Comparison of ENCODE assay signal across 19 mouse cellular contexts in the genomic region with DNA sequence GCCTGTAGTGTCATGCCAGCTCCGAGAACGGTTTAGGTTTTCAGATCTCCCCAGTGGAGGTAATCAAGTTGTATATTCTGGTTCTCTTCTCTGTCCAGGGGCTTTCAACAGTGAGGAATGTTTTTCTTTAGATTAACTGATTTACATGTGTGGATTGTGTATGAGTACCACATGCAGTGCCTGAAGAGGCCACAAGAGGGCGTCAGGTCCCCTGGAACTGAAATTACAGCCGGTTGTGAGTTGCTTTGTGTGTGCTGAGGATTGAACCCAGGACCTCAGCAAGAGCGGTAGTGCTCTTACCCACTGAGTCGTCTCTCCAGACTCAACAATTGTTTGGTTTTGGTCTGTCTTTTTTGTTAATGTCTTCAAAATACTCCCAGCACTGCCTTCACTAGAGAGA. TPM values are rescaled to one million over a fixed set of nuclear protein-coding genes. Genes with fewer than 3 reads are reported as not detected.
DNase-seq lines count a peak whose midpoint lies in the region; ATAC-seq and TF ChIP-seq lines count a peak whose summit lies in the region.
"Had no signal": no experiment of that assay in that cellular context is flagged by ENCODE, and none has a peak within 500 bp of the region (broad histone marks: within the 10 kb centered on the region; RNA-seq: fewer than 3 reads in every experiment).

No protein-coding gene starts in this region.

- H3K9me3 ChIP-seq in liver, embryonic 11.5 days (ENCODE audit: control insufficient read depth, low read length), result peaks cover 3% of the 10 kb centered on the region
- H3K9me3 ChIP-seq: heart, embryonic 15.5 days; midbrain, embryonic 15.5 days; neural tube, embryonic 15.5 days had no signal

- no peaks in the 10 kb centered on the region for H3K36me3 ChIP-seq in liver, adult 2 months (ENCODE audit: control insufficient read depth, insufficient read depth, low read length)
- no peaks in the 10 kb centered on the region for H3K36me3 ChIP-seq in liver, embryonic 11.5 days (ENCODE audit: control insufficient read depth, insufficient read depth, low read length)
- H3K36me3 ChIP-seq: heart, embryonic 15.5 days; midbrain, embryonic 15.5 days; neural tube, embryonic 15.5 days had no signal

- no peak overlapping the region for H3K27ac ChIP-seq in cerebellum, adult 2 months (ENCODE audit: insufficient read depth, low read length)
- H3K27ac ChIP-seq in liver, adult 2 months (replicated peaks; ENCODE audit: insufficient read depth, low read depth, low read length), result no peak overlapping the region
- H3K27ac ChIP-seq in liver, embryonic 11.5 days (ENCODE audit: low read depth, low read length), result no peak overlapping the region
- H3K27ac ChIP-seq: heart, embryonic 15.5 days; midbrain, embryonic 15.5 days; neural tube, embryonic 15.5 days had no signal

- no peaks in the 10 kb centered on the region for H3K27me3 ChIP-seq in cerebellum, adult 2 months (ENCODE audit: control insufficient read depth, insufficient read depth, low read length)
- no peaks in the 10 kb centered on the region; the same call in none of the 2 replicates for H3K27me3 ChIP-seq in liver, adult 2 months (ENCODE audit: control insufficient read depth, insufficient read depth, low read length)
- no peaks in the 10 kb centered on the region for H3K27me3 ChIP-seq in liver, embryonic 11.5 days (replicated peaks; ENCODE audit: control insufficient read depth, insufficient read depth, low read length)
- H3K27me3 ChIP-seq: heart, embryonic 15.5 days; midbrain, embryonic 15.5 days had no signal

- no peak for TF ChIP-seq POLR2A in cerebellum, adult 2 months (IDR thresholded peaks at IDR 0.05; ENCODE audit: borderline replicate concordance, insufficient read depth, low read length)
- no peak for TF ChIP-seq POLR2A in liver, adult 2 months (IDR thresholded peaks at IDR 0.05; ENCODE audit: extremely low read depth, insufficient read depth, low read length)

- H3K4me1 ChIP-seq in cerebellum, adult 2 months (ENCODE audit: control insufficient read depth, insufficient read depth, low read length), result no peaks in the 10 kb centered on the region
- no peaks in the 10 kb centered on the region for H3K4me1 ChIP-seq in liver, adult 2 months (ENCODE audit: control insufficient read depth, insufficient read depth, low read length)
- H3K4me1 ChIP-seq in liver, embryonic 11.5 days (replicated peaks; ENCODE audit: control insufficient read depth, insufficient read depth, low read length), result no peaks in the 10 kb centered on the region; the same call in 1 of the 2 replicates
- H3K4me1 ChIP-seq: midbrain, embryonic 15.5 days had no signal

- ATAC-seq in liver, embryonic 11.5 days (replicated peaks; ENCODE audit: low FRiP score), result no peak
- ATAC-seq in megakaryocyte, adult 5-6 weeks (ENCODE audit: poor library complexity, severe bottlenecking), result no peak
- ATAC-seq: midbrain, embryonic 15.5 days had no signal

- H3K9ac ChIP-seq in liver, adult 2 months (ENCODE audit: low read depth, low read length), result no peak overlapping the region
- H3K9ac ChIP-seq in liver, embryonic 11.5 days (ENCODE audit: low read depth, low read length), result no peak overlapping the region
- H3K9ac ChIP-seq: heart, embryonic 15.5 days; midbrain, embryonic 15.5 days; neural tube, embryonic 15.5 days had no signal

- peak; percentile 33; the same call in 1 of the 2 replicates for TF ChIP-seq CTCF in cerebellum, adult 2 months (IDR thresholded peaks at IDR 0.05; ENCODE audit: borderline replicate concordance, insufficient read depth, low read depth, low read length)
- TF ChIP-seq CTCF in liver, adult 2 months (IDR thresholded peaks at IDR 0.05; ENCODE audit: low read depth, low read length), result peak; percentile 57; the same call in 1 of the 2 replicates

- WGBS in cerebellum, adult 2 months, result 70% methylated on average over 6 of the region's 6 CpGs
- 73% methylated on average over 6 of the region's 6 CpGs for WGBS in liver, adult 2 months
- 56% methylated on average over 6 of the region's 6 CpGs for WGBS in liver, embryonic 11.5 days

- no peak overlapping the region for H3K4me2 ChIP-seq in liver, embryonic 11.5 days
- H3K4me2 ChIP-seq: heart, embryonic 15.5 days; midbrain, embryonic 15.5 days; neural tube, embryonic 15.5 days had no signal

- no peak for DNase-seq in cerebellum, adult 2 months
- DNase-seq in cerebellum, adult 8-10 months, result no peak
- no peak for DNase-seq in liver, adult 2 months (ENCODE audit: extremely low read depth, low read depth, low spot score)
- no peak for DNase-seq in liver, embryonic 11.5 days (ENCODE audit: low spot score)
- peak; percentile 36 for DNase-seq in A20 (ENCODE audit: low read depth, low spot score)
- DNase-seq in ZHBTc4 (ENCODE audit: low read depth, low spot score), result peak; percentile 67
- DNase-seq in left cerebral cortex, adult 18-20 months (ENCODE audit: low spot score in 2 of 2), result no peak
- DNase-seq: adrenal gland, postnatal 36 days; cerebellum, adult 9-11 months; gastrocnemius, postnatal 25 days; left cerebral cortex, postnatal 4 days; lung, postnatal 14 days had no signal

- no peaks in the 10 kb centered on the region for H3K79me2 ChIP-seq in liver, adult 2 months (ENCODE audit: control insufficient read depth, insufficient read depth, low read length)

- H3K4me3 ChIP-seq in cerebellum, adult 2 months (replicated peaks; ENCODE audit: insufficient read depth, low read depth, low read length), result no peak overlapping the region
- no peak overlapping the region for H3K4me3 ChIP-seq in liver, adult 2 months (ENCODE audit: insufficient read depth, low read depth, low read length)
- no peak overlapping the region for H3K4me3 ChIP-seq in liver, embryonic 11.5 days (ENCODE audit: low read depth, low read length)
- H3K4me3 ChIP-seq: heart, embryonic 15.5 days; midbrain, embryonic 15.5 days; neural tube, embryonic 15.5 days had no signal

RNA-seq across cellular contexts. Expression of a gene that starts 20.9 kb away (rescaled TPM):
- polyA plus RNA-seq in cerebellum, adult 2 months (2012; rRNA removed), result not detected in 2 replicates
- total RNA-seq in liver, adult 2 months (2014; rRNA removed), result not detected in 2 replicates
- polyA plus RNA-seq in liver, adult 2 months (2012; rRNA removed), result not detected in 2 replicates
- not detected in 2 replicates for polyA plus RNA-seq in liver, embryonic 11.5 days (2014; fragmentation: Nextera tagmentation; extraction: Ambion mirVana)
- total RNA-seq in left cerebral cortex, adult 18-20 months (2021), result not detected
- not detected in 2 replicates for total RNA-seq in megakaryocyte, adult 5-6 weeks (2015)
- total RNA-seq in megakaryocyte, adult 5-6 weeks (2017), result not detected in 2 replicates
- total RNA-seq: adrenal gland, postnatal 36 days; gastrocnemius, postnatal 25 days; left cerebral cortex, postnatal 4 days had no signal
- polyA plus RNA-seq: embryonic facial prominence, embryonic 11.5 days; forebrain, embryonic 11.5 days; heart, embryonic 15.5 days; large intestine, adult 2 months; midbrain, embryonic 15.5 days; neural tube, embryonic 15.5 days had no signal

RNA-seq across cellular contexts. Expression of a gene that starts 25.5 kb away (rescaled TPM):
- 0.25 and 0.31 TPM in 2 replicates for polyA plus RNA-seq in cerebellum, adult 2 months (2012; rRNA removed)
- 0.18 TPM in 1 of 2 replicates, not detected in the other for total RNA-seq in liver, adult 2 months (2014; rRNA removed)
- polyA plus RNA-seq in liver, adult 2 months (2012; rRNA removed), result 0.05 and 0.10 TPM in 2 replicates
- polyA plus RNA-seq in liver, embryonic 11.5 days (2014; fragmentation: Nextera tagmentation; extraction: Ambion mirVana), result 0.77 and 1.1 TPM in 2 replicates
- total RNA-seq in left cerebral cortex, adult 18-20 months (2021), result under 1 TPM in 1 of 2 experiments, not detected in 1; 0.21 TPM
- 0.18 and 0.29 TPM in 2 replicates for total RNA-seq in megakaryocyte, adult 5-6 weeks (2015)
- total RNA-seq in megakaryocyte, adult 5-6 weeks (2017), result 0.12 and 0.22 TPM in 2 replicates

RNA-seq across cellular contexts. Expression of a gene that starts 28.7 kb away (rescaled TPM):
- polyA plus RNA-seq in cerebellum, adult 2 months (2012; rRNA removed), result 27.7 and 29.3 TPM in 2 replicates
- 13.4 and 15.2 TPM in 2 replicates for total RNA-seq in liver, adult 2 months (2014; rRNA removed)
- polyA plus RNA-seq in liver, adult 2 months (2012; rRNA removed), result 62.9 and 80.1 TPM in 2 replicates
- polyA plus RNA-seq in liver, embryonic 11.5 days (2014; fragmentation: Nextera tagmentation; extraction: Ambion mirVana), result 24.2 and 25.6 TPM in 2 replicates
- total RNA-seq in left cerebral cortex, adult 18-20 months (2021), result 10 to 100 TPM; 32.3 to 33.0 TPM
- total RNA-seq in megakaryocyte, adult 5-6 weeks (2015), result 14.6 and 21.2 TPM in 2 replicates
- total RNA-seq in megakaryocyte, adult 5-6 weeks (2017), result 13.7 and 15.7 TPM in 2 replicates

RNA-seq across cellular contexts. Expression of a gene that starts 31.3 kb away (rescaled TPM):
- 350 and 359 TPM in 2 replicates for polyA plus RNA-seq in cerebellum, adult 2 months (2012; rRNA removed)
- 436 and 542 TPM in 2 replicates for total RNA-seq in liver, adult 2 months (2014; rRNA removed)
- polyA plus RNA-seq in liver, adult 2 months (2012; rRNA removed), result 366 and 534 TPM in 2 replicates
- 1,405 and 1,469 TPM in 2 replicates for polyA plus RNA-seq in liver, embryonic 11.5 days (2014; fragmentation: Nextera tagmentation; extraction: Ambion mirVana)
- 100 to 1,000 TPM; 331 to 369 TPM for total RNA-seq in left cerebral cortex, adult 18-20 months (2021)
- 1,249 and 1,272 TPM in 2 replicates for total RNA-seq in megakaryocyte, adult 5-6 weeks (2015)
- total RNA-seq in megakaryocyte, adult 5-6 weeks (2017), result 1,058 and 1,261 TPM in 2 replicates

RNA-seq across cellular contexts. Expression of a gene that starts 37.0 kb away (rescaled TPM):
- polyA plus RNA-seq in cerebellum, adult 2 months (2012; rRNA removed), result 126 and 130 TPM in 2 replicates
- total RNA-seq in liver, adult 2 months (2014; rRNA removed), result not detected in 2 replicates
- 0.02 TPM in 1 of 2 replicates, not detected in the other for polyA plus RNA-seq in liver, adult 2 months (2012; rRNA removed)
- polyA plus RNA-seq in liver, embryonic 11.5 days (2014; fragmentation: Nextera tagmentation; extraction: Ambion mirVana), result 0.30 and 0.45 TPM in 2 replicates
- total RNA-seq in left cerebral cortex, adult 18-20 months (2021), result 100 to 1,000 TPM; 229 to 237 TPM
- total RNA-seq in megakaryocyte, adult 5-6 weeks (2015), result 0.09 TPM in 1 of 2 replicates, not detected in the other
- not detected in 2 replicates for total RNA-seq in megakaryocyte, adult 5-6 weeks (2017)
- polyA plus RNA-seq: heart, embryonic 15.5 days had no signal

Comparison
In these comparisons a context has a peak if more than half of its experiments do, and no peak if none do; other contexts are left out.
1. DNase-seq: peak in A20 (single experiment) and ZHBTc4 (single experiment); none in cerebellum, adult 2 months (0 of 2), cerebellum, adult 8-10 months (single experiment), liver, adult 2 months (single experiment), liver, embryonic 11.5 days (single experiment) and left cerebral cortex, adult 18-20 months (0 of 2).